ENCODE assay signal across 8 mouse cellular contexts in the genomic region with DNA sequence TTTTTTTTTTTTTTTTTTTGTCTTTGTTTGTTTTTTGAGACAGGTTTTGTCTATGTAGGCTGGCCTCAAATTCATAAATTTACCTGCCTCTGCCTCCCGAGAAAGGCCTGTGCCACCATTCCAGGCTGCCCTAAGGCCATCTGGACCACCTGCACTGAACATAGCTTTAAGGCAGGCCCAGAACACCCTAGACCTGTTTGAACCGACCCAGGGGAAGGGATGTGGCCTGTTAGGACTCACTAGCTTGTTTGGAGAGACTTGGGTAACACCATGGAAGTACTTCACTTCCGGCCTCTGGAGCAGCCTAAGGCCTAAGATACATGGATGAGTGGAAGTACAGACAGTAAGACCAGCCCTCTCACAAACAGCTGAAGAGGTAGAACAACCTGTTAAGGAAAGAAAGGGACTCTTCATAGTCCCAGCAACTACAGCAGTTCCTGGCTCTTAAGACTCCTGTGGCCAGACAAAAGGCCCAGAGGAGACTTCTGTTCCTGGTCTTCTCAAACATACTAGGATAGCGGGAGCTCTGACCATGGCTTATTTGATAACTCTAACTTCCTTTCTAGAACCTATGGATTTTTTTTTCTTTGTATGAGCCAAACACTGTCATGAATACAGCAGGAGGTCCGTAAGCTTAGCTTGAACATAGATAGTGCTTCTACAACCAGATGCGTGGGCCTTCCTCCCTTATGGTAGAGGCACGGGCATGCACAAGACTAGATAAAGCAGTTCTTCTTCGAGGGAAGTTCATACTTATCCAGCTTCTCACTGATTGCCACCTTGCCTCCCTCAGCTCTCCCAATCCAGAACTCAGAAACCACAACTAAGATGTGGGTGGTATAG. TPM values are rescaled to one million over a fixed set of nuclear protein-coding genes. Genes with fewer than 3 reads are reported as not detected.
A peak's percentile ranks its signal among the peaks of the same experiment; 100 is the strongest.
DNase-seq lines count a peak whose midpoint lies in the region; ATAC-seq and TF ChIP-seq lines count a peak whose summit lies in the region.

No protein-coding gene starts in this region.

- H3K36me3 ChIP-seq in kidney, adult 2 months (ENCODE audit: control insufficient read depth, insufficient read depth, low read length): no peaks in the 10 kb centered on the region
- H3K36me3 ChIP-seq in hindbrain, embryonic 11.5 days (ENCODE audit: control insufficient read depth, insufficient read depth, low read length): no peaks in the 10 kb centered on the region
- H3K36me3 ChIP-seq in midbrain, embryonic 12.5 days: peaks cover 5% of the 10 kb centered on the region

- peak overlapping the region; percentile 64 for H3K9ac ChIP-seq in hindbrain, embryonic 11.5 days (ENCODE audit: low read depth, low read length)
- peak overlapping the region; percentile 68; the same call in 1 of the 2 replicates for H3K9ac ChIP-seq in midbrain, embryonic 12.5 days (replicated peaks)

- 89% methylated on average over 8 of the region's 8 CpGs for WGBS in kidney, adult 2 months
- WGBS in hindbrain, embryonic 11.5 days: 90% methylated on average over 8 of the region's 8 CpGs
- 88% methylated on average over 8 of the region's 8 CpGs for WGBS in midbrain, embryonic 12.5 days

- H3K4me1 ChIP-seq in kidney, adult 2 months (ENCODE audit: control insufficient read depth, insufficient read depth, low read length): peaks cover 10% of the 10 kb centered on the region; the same call in 1 of the 2 replicates
- peaks cover 2% of the 10 kb centered on the region; the same call in 1 of the 2 replicates for H3K4me1 ChIP-seq in hindbrain, embryonic 11.5 days (replicated peaks; ENCODE audit: control insufficient read depth, insufficient read depth, low read length)
- peaks cover 21% of the 10 kb centered on the region for H3K4me1 ChIP-seq in midbrain, embryonic 12.5 days

- no peak overlapping the region for H3K4me3 ChIP-seq in kidney, adult 2 months (ENCODE audit: insufficient read depth, low read depth, low read length)
- no peak overlapping the region for H3K4me3 ChIP-seq in hindbrain, embryonic 11.5 days (ENCODE audit: low read depth, low read length)
- H3K4me3 ChIP-seq in midbrain, embryonic 12.5 days: peak overlapping the region; percentile 100; the same call in 1 of the 2 replicates

- H3K4me2 ChIP-seq in hindbrain, embryonic 11.5 days (replicated peaks; ENCODE audit: low read depth, low read length): peak overlapping the region; percentile 38; the same call in 1 of the 2 replicates
- peak overlapping the region; percentile 79 for H3K4me2 ChIP-seq in midbrain, embryonic 12.5 days (replicated peaks)

- TF ChIP-seq POLR2A in kidney, adult 2 months (IDR thresholded peaks at IDR 0.05; ENCODE audit: low read depth, low read length): no peak

- ATAC-seq in hindbrain, embryonic 11.5 days (ENCODE audit: low FRiP score): no peak
- ATAC-seq in midbrain, embryonic 12.5 days (ENCODE audit: low FRiP score, low read depth): no peak
- ATAC-seq in monocyte, adult 5-6 weeks (replicated peaks; ENCODE audit: insufficient number of reproducible peaks, low FRiP score, low TSS enrichment, poor library complexity, severe bottlenecking): no peak

- H3K27me3 ChIP-seq in kidney, adult 2 months (replicated peaks; ENCODE audit: control insufficient read depth, insufficient read depth, low read length): no peaks in the 10 kb centered on the region
- no peaks in the 10 kb centered on the region for H3K27me3 ChIP-seq in hindbrain, embryonic 11.5 days (ENCODE audit: control insufficient read depth, insufficient read depth, low read length)
- H3K27me3 ChIP-seq in midbrain, embryonic 12.5 days: no peaks in the 10 kb centered on the region

- H3K27ac ChIP-seq in kidney, adult 2 months (ENCODE audit: insufficient read depth, low read depth, low read length): peak overlapping the region; percentile 79
- peak overlapping the region; percentile 92 for H3K27ac ChIP-seq in hindbrain, embryonic 11.5 days (ENCODE audit: low read depth, low read length)
- peak overlapping the region; percentile 99 for H3K27ac ChIP-seq in midbrain, embryonic 12.5 days (replicated peaks)

- no peak for DNase-seq in kidney, adult 2 months
- no peak for DNase-seq in kidney, adult 8-10 months
- DNase-seq in brain, adult 2 months (ENCODE audit: low read depth, low spot score): peak; percentile 23
- DNase-seq in hindbrain, embryonic 11.5 days (ENCODE audit: low spot score): no peak
- no peak for DNase-seq in frontal cortex, adult 2 months (ENCODE audit: extremely low spot score in 1 of 2, low spot score in 1 of 2)
- no peak for DNase-seq in layer of hippocampus, postnatal 14 days (ENCODE audit: low spot score in 2 of 2)

- no peak for TF ChIP-seq CTCF in kidney, adult 2 months (conservative IDR thresholded peaks at IDR 0.05; ENCODE audit: insufficient read depth, insufficient read length, low read depth, low read length)

- no peaks in the 10 kb centered on the region for H3K9me3 ChIP-seq in hindbrain, embryonic 11.5 days (ENCODE audit: control insufficient read depth, low read length)
- H3K9me3 ChIP-seq in midbrain, embryonic 12.5 days: no peaks in the 10 kb centered on the region

RNA-seq across cellular contexts. Expression of a gene that starts 2.5 kb away (rescaled TPM):
- 622 and 651 TPM in 2 replicates for polyA plus RNA-seq in kidney, adult 2 months (2012; rRNA removed)
- 3,351 and 3,402 TPM in 2 replicates for polyA plus RNA-seq in hindbrain, embryonic 11.5 days (2014; fragmentation: Nextera tagmentation; extraction: Ambion mirVana)
- 2,626 and 2,824 TPM in 2 replicates for polyA plus RNA-seq in midbrain, embryonic 12.5 days (2016; fragmentation: Nextera tagmentation; extraction: Ambion mirVana)
- polyA plus RNA-seq in frontal cortex, adult 2 months (2012; rRNA removed): 707 and 751 TPM in 2 replicates
- 100 to 1,000 TPM; 453 to 549 TPM for total RNA-seq in layer of hippocampus, postnatal 14 days (2021)
- total RNA-seq in monocyte, adult 5-6 weeks (2017): 2,048 to 2,960 TPM (median 2,606 TPM) in 3 replicates

RNA-seq across cellular contexts. Expression of a gene that starts 58.4 kb away (rescaled TPM):
- 20.2 and 24.9 TPM in 2 replicates for polyA plus RNA-seq in kidney, adult 2 months (2012; rRNA removed)
- polyA plus RNA-seq in hindbrain, embryonic 11.5 days (2014; fragmentation: Nextera tagmentation; extraction: Ambion mirVana): 91.9 and 96.0 TPM in 2 replicates
- polyA plus RNA-seq in midbrain, embryonic 12.5 days (2016; fragmentation: Nextera tagmentation; extraction: Ambion mirVana): 96.6 and 104 TPM in 2 replicates
- 66.1 and 72.3 TPM in 2 replicates for polyA plus RNA-seq in frontal cortex, adult 2 months (2012; rRNA removed)
- 10 to 100 TPM; 57.8 to 61.8 TPM for total RNA-seq in layer of hippocampus, postnatal 14 days (2021)
- 3.1 to 7.8 TPM (median 4.1 TPM) in 3 replicates for total RNA-seq in monocyte, adult 5-6 weeks (2017)

RNA-seq across cellular contexts. Expression of a gene that starts 58.7 kb away (rescaled TPM):
- polyA plus RNA-seq in kidney, adult 2 months (2012; rRNA removed): 20.1 and 22.5 TPM in 2 replicates
- polyA plus RNA-seq in hindbrain, embryonic 11.5 days (2014; fragmentation: Nextera tagmentation; extraction: Ambion mirVana): 49.7 and 63.7 TPM in 2 replicates
- 62.4 and 62.6 TPM in 2 replicates for polyA plus RNA-seq in midbrain, embryonic 12.5 days (2016; fragmentation: Nextera tagmentation; extraction: Ambion mirVana)
- 34.7 and 39.7 TPM in 2 replicates for polyA plus RNA-seq in frontal cortex, adult 2 months (2012; rRNA removed)
- total RNA-seq in layer of hippocampus, postnatal 14 days (2021): 10 to 100 TPM; 22.8 to 24.4 TPM
- total RNA-seq in monocyte, adult 5-6 weeks (2017): 5.7 to 10.7 TPM (median 8.9 TPM) in 3 replicates
